Mouse (Mus musculus) neural tube, postnatal 0 days (tissue): ENCODE data around the gene Ptcd1. TPM values are rescaled to one million over a fixed set of nuclear protein-coding genes. Genes with fewer than 3 reads are reported as not detected.

ENCODE experiments used
- polyA plus RNA-seq: library from polyadenylated mRNA; unstranded; fragments of >200 nt; fragmentation: Nextera tagmentation; extraction: Ambion mirVana; gene quantifications from 2 replicates; pipeline ENCODE4 v1.2.1, GENCODE M21; 2015

The Ptcd1 gene
- polyA plus RNA-seq = 13.3 and 15.1 TPM in 2 replicates

GRCm38 (mm10) chr5:145166536-145167305, at the start of gene Ptcd1, which contains the start of gene Cpsf4:
TSS of gene Ptcd1 (minus strand) at chr5:145167108.
TSS of gene Cpsf4 (plus strand) at chr5:145167213.

DNA sequence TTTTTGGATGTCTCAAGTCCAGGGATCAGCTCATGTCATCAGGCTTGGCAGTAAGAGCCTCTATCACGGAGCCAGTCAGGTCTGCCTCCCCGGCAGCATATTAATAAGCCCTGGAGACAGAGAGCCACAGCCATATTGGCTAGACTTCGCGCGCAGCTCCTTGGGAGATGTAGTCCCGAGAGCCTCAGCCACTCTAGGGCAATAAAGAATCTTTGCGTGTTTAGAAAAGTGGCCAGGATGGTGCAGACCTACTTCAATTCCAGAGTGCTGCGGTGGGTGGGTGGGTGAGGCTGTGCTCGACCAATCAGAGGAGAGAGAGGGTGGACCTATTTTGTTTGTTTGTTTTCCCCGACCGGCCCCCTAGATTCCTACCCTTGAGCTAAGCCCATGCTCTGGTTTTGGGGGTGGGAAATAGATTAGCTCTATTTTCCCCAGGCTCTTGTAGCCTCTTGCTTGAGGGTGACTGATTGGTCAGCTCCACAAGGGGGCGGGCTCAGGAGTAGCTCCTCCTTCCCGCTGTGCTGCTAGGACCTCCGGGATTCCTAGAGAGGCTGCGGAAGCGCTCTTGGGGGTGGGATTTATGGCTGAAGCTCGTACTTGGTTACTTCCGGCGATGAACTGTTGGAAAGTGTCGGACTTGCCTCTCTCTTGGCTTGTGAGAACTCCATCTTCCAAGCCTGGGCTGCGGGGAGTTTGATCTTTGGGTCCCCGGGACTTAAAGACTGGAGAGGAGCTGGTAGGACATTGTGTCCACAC, 37.2 kb upstream of the Ptcd1 start, which contains the start of gene Zkscan5:
TSS of gene Zkscan5 (plus strand) at position 627 of the 756 bp plus-strand sequence.

GRCm38 (mm10) chr5:145201321-145201991, 34.5 kb upstream of the Ptcd1 start, which contains the start of gene Zkscan14:
TSS of gene Zkscan14 (minus strand) at chr5:145201868.

GRCm38 (mm10) chr5:145191962-145192361, 25.1 kb upstream of the Ptcd1 start, which contains the start of gene Atp5j2:
TSS of gene Atp5j2 (minus strand) at chr5:145192062.

DNA sequence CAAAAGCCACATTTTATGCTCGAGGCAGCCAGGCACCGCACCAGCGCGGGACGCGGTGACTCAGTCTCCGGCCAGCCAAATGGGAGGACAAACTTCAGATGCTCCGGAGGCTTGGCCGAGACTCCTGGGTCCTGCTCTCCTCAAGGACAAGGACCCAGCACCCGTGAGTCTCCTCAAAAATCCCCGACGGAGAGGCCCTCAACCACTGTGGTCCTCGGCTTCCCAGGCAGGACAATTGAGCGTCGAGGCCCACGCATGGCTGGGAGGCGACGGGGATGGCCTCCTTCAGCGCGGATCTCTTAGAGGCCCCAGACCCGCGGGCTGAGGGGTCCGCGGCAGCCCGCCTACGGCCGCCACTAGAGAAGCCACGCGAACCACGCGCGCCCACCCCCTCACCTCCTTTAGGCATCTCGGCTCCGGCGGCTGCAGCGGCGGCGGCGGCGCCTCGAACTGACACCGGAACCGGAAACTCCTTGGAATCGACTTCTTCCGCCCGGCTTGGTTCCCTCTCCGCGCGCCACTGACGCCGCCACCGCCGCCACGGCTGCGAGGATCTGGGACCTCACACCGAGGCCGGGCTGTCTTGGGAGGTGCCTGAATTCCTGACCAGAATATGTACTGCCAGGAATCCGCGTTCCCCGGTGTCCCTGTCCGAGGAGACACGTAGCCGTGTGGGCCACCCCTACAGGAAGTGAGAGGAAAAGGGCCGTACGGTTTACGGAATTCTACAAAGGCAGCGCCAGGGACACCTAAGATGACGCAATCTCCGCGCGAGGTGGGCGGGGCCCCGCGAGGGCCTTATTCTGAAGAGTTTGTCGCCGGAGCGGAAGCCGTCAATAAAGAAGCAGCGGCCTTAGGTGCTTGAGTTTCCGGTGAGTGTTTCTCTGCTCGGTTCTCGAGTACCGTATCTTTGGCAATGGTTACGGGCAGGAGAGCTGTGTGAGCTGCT, 27.1 kb downstream of the Ptcd1 start, which contains the start of the genes Pdap1 and Bud31:
TSS of gene Pdap1 (minus strand) at position 668 of the 949 bp plus-strand sequence.
TSS of gene Bud31 (plus strand) at position 792 of the 949 bp plus-strand sequence.

GRCm38 (mm10) chr5:145114071-145114605, 52.8 kb downstream of the Ptcd1 start, which contains the start of gene Arpc1b:
TSS of gene Arpc1b (plus strand) at chr5:145114215.

Other genes starting within 250 kb of the Ptcd1 start
- 19.0 and 20.7 TPM in 2 replicates for gene Smurf1, start 201.3 kb downstream of the Ptcd1 start, polyA plus RNA-seq
- not detected in 2 replicates for gene Gm4871, start 134.4 kb downstream of the Ptcd1 start, polyA plus RNA-seq
- gene 1700018F24Rik, start 124.1 kb downstream of the Ptcd1 start, polyA plus RNA-seq = not detected in 2 replicates
- gene Arpc1a, start 83.3 kb downstream of the Ptcd1 start, polyA plus RNA-seq = 212 and 225 TPM in 2 replicates
- not detected in 2 replicates for gene Kpna7, start 83.1 kb downstream of the Ptcd1 start, polyA plus RNA-seq
- 129 and 138 TPM in 2 replicates for gene Arpc1b, start 52.9 kb downstream of the Ptcd1 start, polyA plus RNA-seq
- gene Pdap1, start 26.9 kb downstream of the Ptcd1 start, polyA plus RNA-seq = 114 and 120 TPM in 2 replicates
- 161 and 164 TPM in 2 replicates for gene Bud31, start 26.7 kb downstream of the Ptcd1 start, polyA plus RNA-seq
- 33.0 and 39.3 TPM in 2 replicates for gene Cpsf4, start 105 bp upstream of the Ptcd1 start, polyA plus RNA-seq
- 712 and 773 TPM in 2 replicates for gene Atp5j2, start 25.0 kb upstream of the Ptcd1 start, polyA plus RNA-seq
- 10.7 and 10.8 TPM in 2 replicates for gene Zkscan14, start 34.8 kb upstream of the Ptcd1 start, polyA plus RNA-seq
- 9.7 and 10.1 TPM in 2 replicates for gene Zkscan5, start 37.5 kb upstream of the Ptcd1 start, polyA plus RNA-seq
- 22.1 and 22.7 TPM in 2 replicates for gene Zfp655, start 64.6 kb upstream of the Ptcd1 start, polyA plus RNA-seq
- gene Zscan25, start 113.4 kb upstream of the Ptcd1 start, polyA plus RNA-seq = 1.1 and 1.7 TPM in 2 replicates
- 0.08 TPM in 1 of 2 replicates, not detected in the other for gene Cyp3a57, start 178.2 kb upstream of the Ptcd1 start, polyA plus RNA-seq